Mouse (Mus musculus) layer of hippocampus, postnatal 10 days (tissue): ENCODE results near the gene Ptma. TPM values are rescaled to one million over a fixed set of nuclear protein-coding genes. Genes with fewer than 3 reads are reported as not detected.
"Not testable (repeated sequence)": the region's sequence is repeated elsewhere in the genome, so short reads cannot be mapped to it uniquely, and the experiment has no call there.

Source experiments
- DNase-seq, 2 experiments: peaks; one replicate each; pipeline ENCODE4 v3.0.0; 2021; ENCODE audit warnings: low spot score in 2 of 2
- long read RNA-seq: library from polyadenylated mRNA; stranded (forward); transcript quantifications from one replicate; pipeline ENCODE4 v2.0.0, GENCODE M21; 2023
- total RNA-seq, 2 experiments: library from RNA; stranded (reverse); gene quantifications; 2 replicates each; pipeline ENCODE4 v1.2.3; 2021

The Ptma gene
- 100 to 1,000 TPM; 617 to 662 TPM for total RNA-seq
- long read RNA-seq, transcript Ptma-201 (5 exons, 1,216 nt) = major isoform, 427 of 491 reads
- long read RNA-seq, partial matches to known transcripts = 15 of 491 reads
- long read RNA-seq, other reads (novel, unspliced or antisense) = 47 of 491 reads

GRCm38 (mm10) chr1:86526116-86526788 lies at the start of gene Ptma:
Gene Ptma, plus strand, starts transcription at chr1:86526726.
- peak; percentile 98 for DNase-seq

DNA sequence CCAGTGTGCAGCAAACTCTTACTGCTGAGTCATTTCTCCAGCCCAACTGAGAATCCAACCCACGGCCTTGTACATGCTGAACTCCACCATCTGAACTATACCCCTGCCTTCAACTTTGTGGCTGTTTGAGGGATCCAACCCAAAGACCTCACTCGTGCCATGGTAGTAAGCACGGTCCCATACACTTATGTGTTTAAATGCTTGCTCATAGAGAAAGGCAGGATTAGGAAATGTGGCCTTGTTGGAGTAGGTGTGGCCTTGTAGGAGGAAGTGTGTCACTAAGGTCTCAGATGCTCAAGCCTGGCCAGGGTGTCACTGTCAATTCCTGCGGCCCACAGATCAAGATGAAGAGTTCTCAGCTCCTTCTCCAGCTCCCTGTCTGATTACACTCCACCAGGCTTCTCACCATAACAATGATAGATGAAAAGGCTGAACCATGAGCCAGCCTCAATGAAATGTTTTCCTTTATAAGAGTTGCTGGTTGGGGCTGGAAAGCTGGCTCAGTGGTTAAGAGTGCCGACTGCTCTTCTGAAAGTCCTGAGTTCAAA lies 48.7 kb upstream of the Ptma start:
- DNase-seq = no peak

GRCm38 (mm10) chr1:86479099-86479825 lies 47.3 kb upstream of the Ptma start:
- DNase-seq = no peak

DNA sequence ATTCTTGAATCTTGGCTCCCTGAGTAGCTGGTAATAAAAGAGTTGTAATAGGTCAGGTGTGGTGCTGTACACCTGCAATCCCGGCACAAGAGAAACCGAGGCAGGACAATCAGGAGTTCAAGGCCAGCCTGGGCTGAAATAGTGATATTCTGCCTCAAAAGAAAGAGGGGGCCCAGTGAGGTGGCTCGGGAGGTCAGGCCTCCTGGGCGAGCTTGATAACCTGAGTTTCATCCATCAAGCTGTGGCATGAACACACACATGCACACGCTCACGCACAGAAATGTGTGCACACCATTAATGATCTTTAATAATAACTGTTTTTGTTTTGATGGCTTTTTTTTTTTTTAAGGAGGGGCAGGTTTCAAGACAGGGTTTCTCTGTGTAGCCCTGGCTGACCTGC lies 46.2 kb upstream of the Ptma start:
- no peak for DNase-seq

- no peak for DNase-seq
Observed at GRCm38 (mm10) chr1:86480735-86481447, 45.6 kb upstream of the Ptma start.

DNA sequence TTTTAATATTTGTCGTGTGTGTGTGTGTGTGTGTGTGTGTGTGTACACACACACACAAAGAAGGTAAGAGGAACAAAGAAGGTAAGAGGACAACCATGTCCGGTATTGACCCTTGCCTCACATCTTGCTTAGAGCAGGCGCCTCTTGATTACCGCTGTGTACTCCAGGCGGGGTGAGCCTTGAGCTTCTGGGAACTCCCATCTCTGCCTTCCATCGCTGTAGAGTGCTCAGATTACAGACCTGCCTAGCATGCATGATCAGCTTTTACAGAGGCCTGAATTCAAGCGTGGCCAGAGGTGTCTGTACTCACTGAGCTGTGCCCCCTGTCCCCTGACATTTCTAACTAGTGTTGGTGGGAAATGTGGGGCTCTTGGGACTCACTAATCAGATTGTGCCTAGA lies 45.1 kb upstream of the Ptma start:
- DNase-seq = no peak

DNA sequence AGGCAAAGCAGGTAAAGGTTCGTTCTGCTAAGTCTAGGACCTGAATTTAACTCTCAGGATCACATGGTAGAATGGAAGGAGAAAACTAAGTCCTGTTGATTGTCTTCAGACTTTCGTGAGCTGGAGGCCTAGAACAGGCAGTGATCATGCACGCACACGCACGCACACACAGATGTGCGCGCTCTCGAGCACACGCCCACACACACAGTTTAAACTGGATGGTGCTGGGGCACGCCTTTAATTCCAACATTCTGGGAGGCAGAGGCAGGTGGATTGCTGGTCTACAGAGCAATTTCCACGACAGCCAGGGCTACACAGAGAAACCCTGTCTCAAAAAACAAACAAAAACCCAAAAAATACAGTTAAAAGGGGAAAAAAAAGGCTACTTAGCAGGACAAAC lies 44.2 kb upstream of the Ptma start:
- DNase-seq = no peak

GRCm38 (mm10) chr1:86482761-86483160 lies 43.8 kb upstream of the Ptma start:
- no peak for DNase-seq

DNA sequence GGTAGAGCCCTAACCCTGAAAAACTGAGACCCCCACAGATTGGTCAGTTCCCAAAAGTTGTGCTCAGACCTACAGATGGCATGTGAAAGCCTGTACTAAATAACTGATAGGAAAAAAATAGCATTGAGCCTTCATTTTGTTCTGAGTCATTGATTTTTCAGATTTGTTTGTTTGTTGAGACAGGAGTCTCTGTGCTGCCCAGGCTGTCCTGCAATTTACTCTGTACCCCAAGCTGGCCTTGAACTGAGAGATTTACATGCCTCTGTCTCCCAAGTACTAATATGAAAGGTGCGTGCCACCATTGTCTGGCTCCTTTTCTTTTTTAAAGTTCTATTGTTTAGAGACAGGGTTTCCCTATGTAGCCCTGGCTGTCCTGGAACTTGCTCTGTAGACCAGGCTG lies 41.2 kb upstream of the Ptma start:
- no peak for DNase-seq

DNA sequence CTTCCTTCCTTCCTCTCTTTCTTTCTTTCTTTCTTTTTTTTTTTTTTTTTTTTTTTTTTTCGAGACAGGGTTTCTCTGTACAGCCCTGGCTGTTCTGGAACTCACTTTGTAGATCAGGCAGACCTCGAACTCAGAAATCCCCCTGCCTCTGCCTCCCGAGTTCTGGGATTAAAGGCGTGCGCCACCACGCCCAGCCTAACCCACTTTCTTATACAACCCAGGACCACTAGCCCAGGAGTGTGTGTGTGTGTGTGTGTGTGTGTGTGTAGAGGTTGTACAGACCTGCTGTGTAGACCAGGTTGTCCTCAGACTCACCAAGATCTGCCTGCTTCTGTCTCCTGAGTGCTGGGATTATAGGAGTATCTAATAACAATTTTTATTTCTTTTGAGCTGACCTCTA lies 40.7 kb upstream of the Ptma start:
- not testable (repeated sequence) for DNase-seq

DNA sequence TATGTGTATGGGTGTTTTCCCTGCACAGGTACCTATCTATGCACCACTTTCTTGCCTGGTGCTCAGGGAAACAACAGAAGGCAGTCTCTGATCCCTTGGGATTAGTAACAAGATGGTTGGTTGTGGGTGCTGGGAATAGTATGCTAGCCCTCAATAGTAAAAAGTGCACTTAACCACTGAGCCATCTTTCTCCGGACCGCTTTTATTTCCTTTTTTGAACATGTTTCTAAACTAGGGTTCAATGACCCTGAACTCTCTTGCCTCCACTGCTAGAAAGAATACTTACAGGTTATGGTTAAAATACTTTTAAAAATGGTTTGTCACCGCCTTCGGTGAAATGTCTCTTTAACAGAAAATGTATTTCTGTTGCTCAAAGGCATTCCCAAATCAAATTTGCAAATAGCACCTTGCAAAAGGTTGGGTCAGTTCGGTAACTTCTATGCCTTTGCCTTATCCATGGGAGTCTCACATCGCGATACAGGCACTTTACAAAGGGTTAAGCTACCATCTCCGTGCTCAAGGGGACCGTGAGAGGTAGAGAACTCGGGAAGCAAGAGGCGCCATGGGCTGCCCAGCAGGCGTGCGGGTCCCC lies 39.7 kb upstream of the Ptma start:
- no peak for DNase-seq

DNA sequence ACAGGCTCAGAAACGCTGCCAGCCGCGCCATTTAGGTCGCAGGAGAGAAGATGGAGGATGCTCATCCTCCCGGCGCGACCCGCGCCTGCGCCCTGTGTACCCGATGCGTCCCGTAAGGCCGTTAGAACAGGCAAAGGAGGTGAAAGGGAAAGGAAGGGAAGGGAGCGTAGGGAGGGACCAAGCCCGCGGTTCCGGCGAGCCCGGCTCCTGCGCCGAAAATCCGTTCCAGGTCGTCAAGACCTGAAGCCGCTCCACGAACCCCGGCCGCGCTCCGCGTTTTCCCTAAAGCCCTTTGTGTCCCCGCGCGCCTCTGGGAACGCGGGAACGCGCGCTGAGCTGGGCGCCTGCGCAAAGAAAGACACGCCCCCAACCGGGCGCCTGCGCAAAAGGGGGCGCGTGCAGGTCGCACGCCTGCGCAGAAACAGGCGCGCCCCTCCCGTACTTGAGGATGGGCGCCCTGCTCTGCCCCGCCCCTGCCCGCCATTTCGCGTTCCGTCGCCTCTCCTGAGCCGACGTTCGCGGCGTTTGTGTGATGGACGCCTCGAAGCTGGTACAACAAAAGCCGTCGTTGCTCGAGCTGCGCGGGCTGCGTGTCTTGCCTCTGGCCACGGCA lies 39.1 kb upstream of the Ptma start:
- DNase-seq = peak; percentile 100

DNA sequence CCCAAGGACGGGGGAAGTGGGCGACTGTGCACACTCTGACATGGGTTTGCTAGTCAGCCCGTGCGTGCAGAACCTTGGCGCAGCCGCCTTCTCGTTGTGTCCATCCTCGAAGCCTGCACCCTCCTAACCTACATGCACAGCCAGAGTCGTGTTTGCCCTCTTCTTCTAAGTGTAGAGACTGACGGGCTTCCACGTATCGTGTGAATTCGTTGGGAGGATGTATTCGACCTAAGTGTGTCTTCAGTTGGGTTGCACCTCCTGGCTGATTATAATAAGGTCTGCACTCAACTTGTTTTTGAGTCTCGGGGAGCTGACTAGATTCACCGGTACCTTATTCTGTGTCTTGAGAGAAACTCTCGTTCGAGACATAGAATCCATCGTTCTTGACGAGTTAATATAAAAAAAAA lies 38.6 kb upstream of the Ptma start:
- no peak for DNase-seq

DNA sequence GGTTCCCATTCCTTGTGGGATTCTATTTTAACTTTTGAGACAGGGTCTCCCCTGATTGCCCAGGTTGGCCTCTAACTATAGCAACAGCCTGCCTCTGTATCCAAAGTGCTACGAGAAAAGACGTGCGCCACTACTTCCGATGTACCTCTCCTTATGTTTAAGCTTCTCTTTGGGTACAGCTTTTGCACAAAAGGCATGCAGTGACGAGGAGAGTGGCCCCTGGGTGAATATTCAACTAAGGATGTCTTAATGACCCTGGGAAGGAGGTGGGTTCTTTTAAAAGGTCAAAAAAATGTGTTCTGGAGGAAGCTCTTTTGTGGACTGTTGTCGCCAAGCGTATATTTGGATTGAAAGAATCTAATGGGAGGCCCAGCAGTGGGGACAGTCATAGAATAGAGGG lies 38.2 kb upstream of the Ptma start:
- peak in 1 of 2 experiments; percentile 33 for DNase-seq

GRCm38 (mm10) chr1:86488774-86489173 lies 37.8 kb upstream of the Ptma start:
- no peak for DNase-seq

DNA sequence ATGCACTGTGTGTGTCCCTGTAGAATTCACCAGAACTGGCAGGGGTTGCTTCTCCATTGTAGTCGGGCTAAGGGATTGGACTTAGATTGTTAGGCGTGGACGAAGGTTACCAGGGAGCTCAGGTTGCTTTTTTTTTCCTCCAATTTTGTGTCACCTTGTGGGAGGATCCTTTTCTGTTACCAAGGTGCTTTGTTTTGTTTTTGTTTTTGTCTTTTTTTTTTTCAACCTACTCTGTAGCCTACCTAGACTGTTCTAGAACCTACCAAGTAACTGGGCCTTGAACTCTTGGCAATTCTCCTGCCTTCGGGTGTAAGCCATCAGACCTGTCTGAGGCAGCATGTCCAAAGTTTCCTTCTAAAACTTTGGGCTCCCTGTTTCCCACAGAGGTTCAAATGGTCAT lies 36.6 kb upstream of the Ptma start:
- no peak for DNase-seq

GRCm38 (mm10) chr1:86490697-86491096 lies 35.8 kb upstream of the Ptma start:
- no peak for DNase-seq

DNA sequence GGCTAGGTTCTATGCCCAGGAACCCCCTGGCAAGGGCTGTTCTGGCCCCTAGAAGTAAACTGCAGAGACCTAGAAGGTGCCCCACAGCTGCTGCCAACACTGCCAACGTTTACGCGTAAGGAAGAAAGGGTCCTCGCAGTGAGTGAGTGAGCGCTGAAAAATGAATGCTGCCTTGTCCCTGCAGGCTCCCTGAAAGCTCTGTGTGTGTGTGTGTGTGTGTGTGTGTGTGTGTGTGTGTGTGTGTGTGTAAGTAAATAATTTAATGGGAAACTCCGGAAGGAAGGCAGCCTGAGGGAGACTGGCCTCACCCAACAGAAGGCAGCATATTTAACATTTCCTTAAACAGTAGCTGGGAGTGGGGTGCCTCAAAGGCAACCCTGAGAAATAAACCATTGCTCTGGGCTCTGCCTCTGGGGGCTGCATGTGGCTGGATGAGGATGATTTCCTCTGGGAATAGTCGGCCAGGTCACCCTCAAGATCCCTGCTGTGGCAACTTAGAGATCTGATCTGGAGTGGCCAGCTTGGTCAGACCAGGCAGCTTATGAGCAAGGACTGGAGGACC lies 34.9 kb upstream of the Ptma start:
- peak in 1 of 2 experiments; percentile 40 for DNase-seq

- DNase-seq = no peak
Observed at GRCm38 (mm10) chr1:86492095-86493070, 34.1 kb upstream of the Ptma start.
